Mouse (Mus musculus): Measurements from ENCODE around the gene Pcnp. TPM values are rescaled to one million over a fixed set of nuclear protein-coding genes. Genes with fewer than 3 reads are reported as not detected.

The Pcnp gene
- polyA plus RNA-seq, 1 experiment from 2014 or later = 228 TPM

DNA sequence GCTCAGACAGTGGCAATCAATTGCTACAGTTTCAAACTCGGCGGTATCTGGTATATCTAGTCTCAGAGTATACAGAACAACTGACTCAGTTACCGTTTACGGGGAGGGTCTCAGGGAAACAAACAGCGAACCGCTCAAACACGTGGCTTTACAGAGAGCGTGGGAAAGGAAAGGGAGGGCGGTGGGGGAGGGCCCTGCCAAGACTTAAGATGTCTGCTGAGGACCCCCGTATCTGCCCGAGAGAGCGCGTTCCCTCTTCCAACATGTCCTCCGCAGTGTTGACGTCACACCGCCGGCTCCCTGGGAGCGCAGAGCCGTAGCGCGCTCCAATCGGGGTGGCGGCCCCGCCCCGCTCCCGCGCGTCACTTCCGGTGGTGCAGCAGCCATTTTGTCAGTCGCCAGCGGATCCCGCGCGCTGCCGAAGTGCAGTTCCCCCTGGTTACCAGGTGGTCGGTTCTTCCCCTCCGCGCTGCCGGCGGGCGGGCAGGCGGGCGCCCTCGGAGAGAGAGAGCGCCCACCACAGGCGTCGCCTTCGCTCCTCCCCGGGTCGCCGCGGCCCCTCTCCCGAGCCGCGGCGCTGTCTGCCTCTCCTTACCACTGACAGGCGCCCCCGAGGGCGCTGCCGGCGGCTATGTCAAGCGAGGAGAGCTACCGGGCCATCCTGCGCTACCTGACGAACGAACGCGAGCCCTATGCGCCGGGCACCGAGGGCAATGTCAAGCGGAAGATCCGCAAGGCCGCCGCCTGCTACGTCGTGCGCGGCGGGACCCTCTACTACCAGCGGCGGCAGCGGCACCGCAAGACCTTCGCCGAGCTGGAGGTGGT lies 55.9 kb downstream of the Pcnp start, which contains the start of gene Zbtb11:
TSS of gene Zbtb11 (plus strand) at position 453 of the 825 bp plus-strand sequence.
- H3K36me3 ChIP-seq (ENCODE audit: control insufficient read depth, insufficient read depth, low read length) = peaks cover 44% of the 10 kb centered on the region
- H3K27me3 ChIP-seq (ENCODE audit: control insufficient read depth, insufficient read depth, low read length) = no peaks in the 10 kb centered on the region
- peak within 1 kb of the TSS; percentile 80 for H3K4me2 ChIP-seq (replicated peaks; ENCODE audit: low read depth, low read length)
- under 1% methylated on average over 75 of the region's 86 CpGs for WGBS
- H3K9me3 ChIP-seq (ENCODE audit: control insufficient read depth, low read length) = no peaks in the 10 kb centered on the region
- H3K27ac ChIP-seq (ENCODE audit: low read depth, low read length) = peak within 1 kb of the TSS; percentile 84
- peak within 1 kb of the TSS; percentile 93 for H3K9ac ChIP-seq (ENCODE audit: low read depth, low read length)
- peak; percentile 97 for ATAC-seq (ENCODE audit: low FRiP score, low TSS enrichment)
- H3K4me1 ChIP-seq (ENCODE audit: control insufficient read depth, insufficient read depth, low read length) = peaks cover 14% of the 10 kb centered on the region
- peak within 1 kb of the TSS; percentile 100 for H3K4me3 ChIP-seq (ENCODE audit: low read length)

DNA sequence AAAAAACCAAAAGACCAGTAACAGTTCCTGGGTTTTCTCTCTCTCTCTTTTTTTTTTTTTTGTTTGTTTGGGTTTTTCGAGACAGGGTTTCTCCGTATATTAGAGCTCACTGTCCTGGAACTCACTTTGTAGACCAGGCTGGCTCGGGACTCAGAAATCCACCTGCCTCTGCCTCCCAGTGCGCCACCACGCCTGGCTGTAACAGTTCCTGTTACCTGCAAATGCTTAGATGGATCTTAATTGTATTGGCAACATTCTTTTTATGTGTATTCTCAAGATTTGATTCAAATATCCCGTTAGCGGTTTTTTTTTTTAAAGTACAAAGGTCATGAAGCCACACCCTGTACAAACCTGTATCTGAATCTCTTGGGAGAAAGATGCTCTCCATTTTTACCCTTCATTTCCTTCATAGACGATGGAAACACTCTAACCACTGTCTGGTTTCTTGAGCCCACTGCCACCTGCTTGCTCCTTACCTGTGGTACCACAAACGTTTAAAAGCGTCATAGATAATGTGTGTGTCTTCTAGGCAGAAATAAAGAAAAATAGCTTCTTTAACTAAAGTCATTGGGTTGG lies 56.8 kb downstream of the Pcnp start:
- Histone ChIP-seq H3K4me1 (ENCODE audit: control insufficient read depth, insufficient read depth, low read length) (peaks cover 16% of the 10 kb centered on the region), H3K27me3 (ENCODE audit: control insufficient read depth, insufficient read depth, low read length) (no peaks in the 10 kb centered on the region), H3K4me2 (replicated peaks; ENCODE audit: low read depth, low read length) (peak overlapping the region; percentile 49), H3K27ac (ENCODE audit: low read depth, low read length) (peak overlapping the region; percentile 70), H3K4me3 (ENCODE audit: low read length) (peak overlapping the region; percentile 100), H3K9me3 (ENCODE audit: control insufficient read depth, low read length) (no peaks in the 10 kb centered on the region), H3K36me3 (ENCODE audit: control insufficient read depth, insufficient read depth, low read length) (peaks cover 43% of the 10 kb centered on the region), H3K9ac (ENCODE audit: low read depth, low read length) (peak overlapping the region; percentile 46)
- ATAC-seq (ENCODE audit: low FRiP score, low TSS enrichment) = no peak
- WGBS = 58% methylated on average over 10 of the region's 10 CpGs

DNA sequence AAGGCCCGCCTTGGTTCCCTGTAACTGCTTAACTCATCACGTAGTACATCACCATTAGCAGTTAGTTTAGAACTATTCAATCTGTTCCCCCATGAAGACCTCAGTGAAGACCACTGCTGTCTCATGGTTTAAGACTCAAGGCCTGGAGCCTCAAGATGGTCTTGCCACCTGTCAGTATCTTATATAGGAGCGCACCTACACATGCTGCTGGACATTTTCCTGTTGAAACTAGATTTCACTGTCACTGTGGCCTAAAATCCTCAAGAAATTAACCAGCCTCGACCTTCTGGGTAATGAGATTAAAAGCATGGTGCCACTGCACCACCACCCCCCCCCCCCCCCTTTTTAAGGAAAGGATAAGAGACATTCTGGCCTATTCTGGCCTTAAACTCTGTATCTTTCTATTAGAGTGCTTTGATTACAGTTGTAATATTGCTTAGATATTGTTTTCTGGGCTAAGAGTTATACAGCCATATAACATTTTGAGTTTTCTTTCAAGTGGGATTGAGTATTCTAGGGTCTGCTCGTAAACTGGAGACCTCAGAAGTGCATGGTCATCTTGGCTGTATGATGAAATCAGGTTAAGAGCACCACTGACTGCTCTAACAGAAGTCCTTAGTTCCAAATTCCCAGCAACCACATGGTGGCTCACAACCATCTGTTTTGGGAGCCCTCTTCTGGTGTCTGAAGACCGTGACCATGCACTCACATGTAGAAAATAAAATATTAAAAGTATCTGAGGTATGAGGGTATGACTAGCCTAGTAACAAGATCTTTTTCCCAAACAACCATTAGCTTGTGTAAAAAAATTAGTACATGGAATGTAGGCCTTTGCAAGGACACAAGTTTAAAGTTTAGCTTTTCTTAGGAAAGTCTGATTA lies 57.6 kb downstream of the Pcnp start:
- Histone ChIP-seq H3K27ac (ENCODE audit: low read depth, low read length) (no peak overlapping the region; the same call in 1 of the 2 replicates), H3K4me3 (ENCODE audit: low read length) (no peak overlapping the region), H3K9ac (ENCODE audit: low read depth, low read length) (no peak overlapping the region), H3K27me3 (ENCODE audit: control insufficient read depth, insufficient read depth, low read length) (no peaks in the 10 kb centered on the region), H3K4me1 (ENCODE audit: control insufficient read depth, insufficient read depth, low read length) (peaks cover 16% of the 10 kb centered on the region), H3K9me3 (ENCODE audit: control insufficient read depth, low read length) (no peaks in the 10 kb centered on the region), H3K36me3 (ENCODE audit: control insufficient read depth, insufficient read depth, low read length) (peaks cover 43% of the 10 kb centered on the region), H3K4me2 (replicated peaks; ENCODE audit: low read depth, low read length) (no peak overlapping the region)
- no peak for ATAC-seq (ENCODE audit: low FRiP score, low TSS enrichment)
- 84% methylated on average over 6 of the region's 6 CpGs for WGBS

DNA sequence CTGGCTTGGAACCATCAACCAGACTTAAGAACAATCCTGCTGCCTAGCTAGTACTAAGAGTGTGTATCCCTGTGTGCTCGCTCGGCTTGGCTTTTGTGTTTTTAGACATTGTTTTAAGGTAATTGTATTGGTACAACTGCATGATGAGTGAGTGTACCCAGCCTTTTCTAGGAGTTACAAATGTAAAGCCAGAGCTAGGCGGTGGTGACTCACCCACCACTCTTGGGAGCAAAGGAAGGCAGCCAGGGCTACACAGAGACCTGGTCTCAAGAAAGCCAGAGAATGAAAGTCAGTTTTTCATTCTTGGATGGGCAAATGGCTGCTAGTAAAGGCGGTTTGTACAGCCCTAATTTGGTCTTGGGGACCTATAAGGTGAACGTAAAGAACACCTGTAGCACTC lies 59.1 kb downstream of the Pcnp start:
- no peak overlapping the region for H3K4me3 ChIP-seq (ENCODE audit: low read length)
- peaks cover 43% of the 10 kb centered on the region for H3K36me3 ChIP-seq (ENCODE audit: control insufficient read depth, insufficient read depth, low read length)
- peaks cover 10% of the 10 kb centered on the region for H3K4me1 ChIP-seq (ENCODE audit: control insufficient read depth, insufficient read depth, low read length)
- no peak overlapping the region for H3K9ac ChIP-seq (ENCODE audit: low read depth, low read length)
- 92% methylated on average over 5 of the region's 5 CpGs for WGBS
- H3K27ac ChIP-seq (ENCODE audit: low read depth, low read length) = no peak overlapping the region
- no peak overlapping the region for H3K4me2 ChIP-seq (replicated peaks; ENCODE audit: low read depth, low read length)
- no peaks in the 10 kb centered on the region for H3K27me3 ChIP-seq (ENCODE audit: control insufficient read depth, insufficient read depth, low read length)
- no peaks in the 10 kb centered on the region for H3K9me3 ChIP-seq (ENCODE audit: control insufficient read depth, low read length)
- no peak for ATAC-seq (ENCODE audit: low FRiP score, low TSS enrichment)

DNA sequence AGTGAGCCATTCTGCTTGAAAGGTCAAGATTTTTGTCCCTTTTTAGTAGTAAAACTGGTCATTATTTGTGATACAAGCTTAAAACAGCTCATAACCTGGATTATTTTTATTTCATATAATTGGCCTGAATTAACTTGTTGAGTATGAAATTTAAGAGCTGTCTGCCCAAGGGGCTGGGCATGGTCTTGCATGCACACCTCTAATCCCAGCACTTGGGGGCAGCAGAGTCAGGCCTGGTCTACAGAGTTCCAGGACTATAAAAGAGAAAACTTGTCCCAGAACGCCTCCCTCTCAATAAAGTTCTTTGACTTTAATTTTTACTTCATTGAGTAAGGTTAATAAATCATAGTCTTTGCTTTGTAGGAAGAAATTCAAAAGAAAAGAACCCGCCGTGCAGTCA lies 60.4 kb downstream of the Pcnp start:
- Histone ChIP-seq H3K27ac (ENCODE audit: low read depth, low read length) (no peak overlapping the region), H3K9ac (ENCODE audit: low read depth, low read length) (no peak overlapping the region), H3K4me2 (replicated peaks; ENCODE audit: low read depth, low read length) (no peak overlapping the region), H3K27me3 (ENCODE audit: control insufficient read depth, insufficient read depth, low read length) (no peaks in the 10 kb centered on the region), H3K36me3 (ENCODE audit: control insufficient read depth, insufficient read depth, low read length) (peaks cover 43% of the 10 kb centered on the region), H3K4me3 (ENCODE audit: low read length) (no peak overlapping the region), H3K9me3 (ENCODE audit: control insufficient read depth, low read length) (no peaks in the 10 kb centered on the region), H3K4me1 (ENCODE audit: control insufficient read depth, insufficient read depth, low read length) (peaks cover 6% of the 10 kb centered on the region; the same call in 1 of the 2 replicates)
- no peak for ATAC-seq (ENCODE audit: low FRiP score, low TSS enrichment)
- 80% methylated on average over 3 of the region's 3 CpGs for WGBS

DNA sequence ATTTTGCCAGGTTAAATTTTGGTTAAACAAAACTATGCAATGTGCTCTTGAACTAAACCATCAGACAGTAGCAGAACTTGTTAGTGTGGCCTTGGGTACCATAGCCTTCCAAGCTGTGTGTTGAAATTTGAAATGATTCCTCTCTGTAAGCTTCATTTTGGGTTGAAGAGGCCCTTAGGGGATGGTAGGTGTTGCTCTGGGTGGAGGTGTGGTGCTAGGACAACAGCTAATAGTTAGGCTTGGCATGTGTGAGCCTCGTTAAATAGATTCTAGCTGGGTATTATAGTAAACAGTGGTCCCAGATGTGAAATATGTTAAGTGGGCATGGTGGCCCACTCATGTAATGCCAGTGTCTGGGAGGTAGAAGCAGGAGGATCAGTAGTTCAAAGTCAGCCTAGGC lies 62.3 kb downstream of the Pcnp start:
- Histone ChIP-seq H3K4me3 (ENCODE audit: low read length) (peak overlapping the region; percentile 71), H3K27me3 (ENCODE audit: control insufficient read depth, insufficient read depth, low read length) (no peaks in the 10 kb centered on the region), H3K36me3 (ENCODE audit: control insufficient read depth, insufficient read depth, low read length) (peaks cover 38% of the 10 kb centered on the region), H3K9ac (ENCODE audit: low read depth, low read length) (peak overlapping the region; percentile 81), H3K4me1 (ENCODE audit: control insufficient read depth, insufficient read depth, low read length) (peaks cover 6% of the 10 kb centered on the region; the same call in 1 of the 2 replicates), H3K27ac (ENCODE audit: low read depth, low read length) (peak overlapping the region; percentile 83; the same call in 1 of the 2 replicates), H3K4me2 (replicated peaks; ENCODE audit: low read depth, low read length) (peak overlapping the region; percentile 85), H3K9me3 (ENCODE audit: control insufficient read depth, low read length) (no peaks in the 10 kb centered on the region)
- no peak for ATAC-seq (ENCODE audit: low FRiP score, low TSS enrichment)
- 32% methylated on average over 1 of the region's 1 CpGs for WGBS

DNA sequence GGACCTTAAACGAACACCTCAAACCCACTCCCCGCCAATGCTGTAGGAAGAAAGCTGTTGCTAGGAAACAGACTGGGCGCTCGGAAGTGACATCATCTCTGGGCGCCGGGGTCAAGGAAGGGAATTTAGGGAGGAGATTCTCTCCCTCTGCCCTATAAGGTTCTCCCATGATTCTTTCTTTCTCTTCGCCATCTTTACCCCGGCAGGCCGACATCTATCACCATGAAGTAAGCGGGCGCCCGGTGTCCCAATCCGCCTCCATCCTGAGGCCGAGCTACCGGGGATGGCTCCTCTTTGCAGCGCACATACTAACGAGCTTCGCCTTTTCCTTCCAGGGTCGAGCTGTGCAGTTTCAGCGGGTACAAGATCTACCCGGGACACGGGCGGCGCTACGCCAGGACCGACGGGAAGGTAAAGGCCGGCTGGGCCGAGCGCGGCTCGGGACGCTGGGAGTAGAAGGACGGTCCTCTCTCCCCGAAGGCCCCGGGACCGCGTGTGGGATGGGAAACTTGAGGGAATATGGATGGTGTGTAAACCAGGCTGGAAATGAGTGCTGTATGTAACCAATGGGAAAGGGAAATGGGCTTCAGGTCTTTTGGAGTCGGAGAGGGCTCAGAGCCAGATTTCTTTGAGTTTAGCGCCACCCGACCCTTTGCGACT lies 63.2 kb downstream of the Pcnp start, which contains the start of gene Rpl24:
TSS of gene Rpl24 (plus strand) at position 64 of the 660 bp plus-strand sequence.
- H3K36me3 ChIP-seq (ENCODE audit: control insufficient read depth, insufficient read depth, low read length) = peaks cover 29% of the 10 kb centered on the region
- peak within 1 kb of the TSS; percentile 83; the same call in 1 of the 2 replicates for H3K27ac ChIP-seq (ENCODE audit: low read depth, low read length)
- peak within 1 kb of the TSS; percentile 71 for H3K4me3 ChIP-seq (ENCODE audit: low read length)
- H3K27me3 ChIP-seq (ENCODE audit: control insufficient read depth, insufficient read depth, low read length) = no peaks in the 10 kb centered on the region
- peak; percentile 95 for ATAC-seq (ENCODE audit: low FRiP score, low TSS enrichment)
- peaks cover 6% of the 10 kb centered on the region; the same call in 1 of the 2 replicates for H3K4me1 ChIP-seq (ENCODE audit: control insufficient read depth, insufficient read depth, low read length)
- WGBS = under 1% methylated on average over 42 of the region's 42 CpGs
- H3K9me3 ChIP-seq (ENCODE audit: control insufficient read depth, low read length) = no peaks in the 10 kb centered on the region
- peak within 1 kb of the TSS; percentile 85 for H3K4me2 ChIP-seq (replicated peaks; ENCODE audit: low read depth, low read length)
- H3K9ac ChIP-seq (ENCODE audit: low read depth, low read length) = peak within 1 kb of the TSS; percentile 81

Data from kidney, embryonic 14.5 days (tissue).